Comparison of ENCODE assay signal across 27 mouse cellular contexts in the genomic region with DNA sequence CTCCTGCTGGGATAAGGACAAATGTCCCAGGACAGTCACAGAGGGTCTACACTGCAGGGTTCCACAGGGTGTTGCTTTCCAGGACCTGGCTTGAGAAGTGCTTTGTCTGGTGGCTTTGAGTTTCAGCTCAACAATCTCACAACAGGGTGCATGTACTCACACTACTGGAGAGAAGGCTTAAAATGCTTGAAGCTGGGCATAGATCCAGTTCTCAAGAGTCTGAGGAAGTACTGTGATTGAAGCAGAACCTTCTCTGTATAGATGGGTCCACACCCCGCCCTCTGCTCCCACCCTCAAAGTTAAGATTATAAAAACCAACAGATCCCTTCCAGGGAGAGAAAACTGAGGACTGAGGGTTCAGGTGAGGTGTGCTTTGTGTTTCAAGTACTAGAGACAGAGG. TPM values are rescaled to one million over a fixed set of nuclear protein-coding genes. Genes with fewer than 3 reads are reported as not detected.
DNase-seq lines count a peak whose midpoint lies in the region; ATAC-seq and TF ChIP-seq lines count a peak whose summit lies in the region.
"Had no signal": no experiment of that assay in that cellular context is flagged by ENCODE, and none has a peak within 500 bp of the region (broad histone marks: within the 10 kb centered on the region; RNA-seq: fewer than 3 reads in every experiment).

No protein-coding gene starts in this region.

- peak overlapping the region; percentile 18 for H3K9ac ChIP-seq in heart, embryonic 14.5 days (ENCODE audit: low read length)
- H3K9ac ChIP-seq in lung, embryonic 14.5 days = no peak overlapping the region
- H3K9ac ChIP-seq in lung, postnatal 0 days (replicated peaks; ENCODE audit: low read depth) = no peak overlapping the region
- H3K9ac ChIP-seq: embryonic facial prominence, embryonic 12.5 days; kidney, embryonic 15.5 days; limb, embryonic 15.5 days; liver, embryonic 14.5 days had no signal

- 40% methylated on average over 1 of the region's 1 CpGs for WGBS in heart, embryonic 14.5 days
- WGBS in lung, embryonic 14.5 days = 70% methylated on average over 1 of the region's 1 CpGs
- WGBS in lung, adult 2 months = 68% methylated on average over 1 of the region's 1 CpGs
- WGBS in lung, postnatal 0 days = 65% methylated on average over 1 of the region's 1 CpGs

- no peaks in the 10 kb centered on the region for H3K9me3 ChIP-seq in heart, embryonic 14.5 days (ENCODE audit: control insufficient read depth, low read length)
- no peaks in the 10 kb centered on the region for H3K9me3 ChIP-seq in lung, embryonic 14.5 days (ENCODE audit: low read depth, low read length)
- no peaks in the 10 kb centered on the region for H3K9me3 ChIP-seq in lung, postnatal 0 days (ENCODE audit: low read length)
- H3K9me3 ChIP-seq: embryonic facial prominence, embryonic 12.5 days; kidney, embryonic 15.5 days; limb, embryonic 15.5 days had no signal

- 0 out of 2 replicates have a peak overlapping the region, but pooled peaks have one; percentile 14 for H3K4me2 ChIP-seq in heart, embryonic 14.5 days (ENCODE audit: low read length)
- H3K4me2 ChIP-seq in lung, embryonic 14.5 days = no peak overlapping the region
- H3K4me2 ChIP-seq in lung, postnatal 0 days (replicated peaks; ENCODE audit: low read depth, low read length) = no peak overlapping the region
- H3K4me2 ChIP-seq: embryonic facial prominence, embryonic 12.5 days; kidney, embryonic 15.5 days; limb, embryonic 15.5 days had no signal

- H3K27ac ChIP-seq in heart, embryonic 14.5 days (replicated peaks in 1 of 2; ENCODE audit: control insufficient read depth in 1 of 2, insufficient read depth in 1 of 2, low read depth in 2 of 2, low read length in 2 of 2) = peak overlapping the region; percentile 75 to 94
- peak overlapping the region; percentile 60 for H3K27ac ChIP-seq in lung, embryonic 14.5 days (ENCODE audit: low read depth)
- no peak overlapping the region for H3K27ac ChIP-seq in lung, postnatal 0 days (ENCODE audit: low read length)
- H3K27ac ChIP-seq: embryonic facial prominence, embryonic 12.5 days; hindbrain, postnatal 0 days; kidney, embryonic 15.5 days; limb, embryonic 15.5 days; liver, embryonic 14.5 days; macrophage had no signal

- TF ChIP-seq POLR2A in lung, adult 2 months (IDR thresholded peaks at IDR 0.05; ENCODE audit: borderline replicate concordance, extremely low read depth, low read depth, low read length) = no peak

- H3K4me1 ChIP-seq in heart, embryonic 14.5 days (ENCODE audit: control insufficient read depth in 2 of 2, insufficient read depth in 2 of 2, low read length in 2 of 2) = peaks cover 61 to 75% of the 10 kb centered on the region in 2 experiments
- H3K4me1 ChIP-seq in lung, embryonic 14.5 days (ENCODE audit: insufficient read depth) = 0 out of 2 replicates have a peak, but pooled peaks cover 7% of the 10 kb centered on the region
- no peaks in the 10 kb centered on the region; the same call in 1 of the 2 replicates for H3K4me1 ChIP-seq in lung, adult 2 months (ENCODE audit: control insufficient read depth, insufficient read depth, low read length)
- no peaks in the 10 kb centered on the region for H3K4me1 ChIP-seq in lung, postnatal 0 days (ENCODE audit: insufficient read depth, low read depth, low read length)
- H3K4me1 ChIP-seq: embryonic facial prominence, embryonic 12.5 days had no signal

- H3K36me3 ChIP-seq in heart, embryonic 14.5 days (ENCODE audit: control insufficient read depth, insufficient read depth, low read length) = no peaks in the 10 kb centered on the region
- no peaks in the 10 kb centered on the region for H3K36me3 ChIP-seq in lung, embryonic 14.5 days (ENCODE audit: insufficient read depth)
- no peaks in the 10 kb centered on the region for H3K36me3 ChIP-seq in lung, postnatal 0 days (ENCODE audit: insufficient read depth, low read length)
- H3K36me3 ChIP-seq: embryonic facial prominence, embryonic 12.5 days had no signal

- no peak for TF ChIP-seq CTCF in lung, embryonic 14.5 days (IDR thresholded peaks at IDR 0.05; ENCODE audit: low read depth)
- TF ChIP-seq CTCF in lung, adult 2 months (IDR thresholded peaks at IDR 0.05; ENCODE audit: insufficient read depth, low read length) = no peak
- no peak for TF ChIP-seq CTCF in lung, postnatal 0 days (IDR thresholded peaks at IDR 0.05)

- no peak for TF ChIP-seq EP300 in lung, postnatal 0 days (IDR thresholded peaks at IDR 0.05)

- H3K27me3 ChIP-seq in heart, embryonic 14.5 days (ENCODE audit: control insufficient read depth, insufficient read depth, low read length) = no peaks in the 10 kb centered on the region
- H3K27me3 ChIP-seq in lung, embryonic 14.5 days (ENCODE audit: insufficient read depth, low read length) = no peaks in the 10 kb centered on the region
- H3K27me3 ChIP-seq in lung, postnatal 0 days (replicated peaks; ENCODE audit: insufficient read depth, low read length) = no peaks in the 10 kb centered on the region
- H3K27me3 ChIP-seq: embryonic facial prominence, embryonic 12.5 days; kidney, embryonic 15.5 days; limb, embryonic 15.5 days had no signal

- DNase-seq in heart, postnatal 36 days = no peak
- peak; percentile 63 for DNase-seq in lung, embryonic 14.5 days
- DNase-seq in lung, adult 2 months = no peak
- DNase-seq in lung, postnatal 0 days (ENCODE audit: low spot score) = peak; percentile 82
- no peak for DNase-seq in spleen, postnatal 36 days (ENCODE audit: low spot score in 2 of 2)
- DNase-seq in B cell, adult 2 months = no peak
- DNase-seq: adrenal gland, adult 8-10 months; cerebellum, adult 2 months; cerebellum, postnatal 25 days; gastrocnemius, postnatal 36 days; kidney, adult 11 months; kidney, postnatal 36 days; layer of hippocampus, adult 9-11 months; right cerebral cortex, postnatal 4 days; thymus, adult 2 months; thymus, postnatal 4 days had no signal

- intact Hi-C loops in heart, postnatal 36 days (cut with DNase I) = no loop called here

- ATAC-seq in heart, embryonic 14.5 days (ENCODE audit: insufficient number of reproducible peaks, insufficient read depth, low FRiP score, low read depth) = no peak
- no peak for ATAC-seq in lung, embryonic 14.5 days (ENCODE audit: insufficient read depth)
- ATAC-seq in lung, postnatal 0 days = peak; percentile 77
- ATAC-seq: activated CD4-positive, CD25-positive, alpha-beta regulatory T cell, adult 4 months; hindbrain, postnatal 0 days; midbrain, embryonic 16.5 days had no signal

- no peak overlapping the region for H3K4me3 ChIP-seq in heart, embryonic 14.5 days (ENCODE audit: control insufficient read depth in 1 of 2, insufficient read depth in 1 of 2, low read depth in 1 of 2, low read length in 2 of 2)
- no peak overlapping the region for H3K4me3 ChIP-seq in lung, embryonic 14.5 days (ENCODE audit: low read depth, low read length)
- no peak overlapping the region for H3K4me3 ChIP-seq in lung, adult 2 months (replicated peaks; ENCODE audit: extremely low read depth, low read depth, low read length)
- H3K4me3 ChIP-seq in lung, postnatal 0 days (ENCODE audit: low read depth, low read length) = no peak overlapping the region
- H3K4me3 ChIP-seq: embryonic facial prominence, embryonic 12.5 days; kidney, embryonic 15.5 days; limb, embryonic 15.5 days had no signal

RNA-seq across cellular contexts. Expression of a gene that starts 35.6 kb away (rescaled TPM):
- 0.55 and 1.8 TPM in 2 replicates for polyA plus RNA-seq in heart, embryonic 14.5 days (2014; fragmentation: Nextera tagmentation; extraction: Ambion mirVana)
- 1 to 10 TPM; 1.4 to 2.4 TPM for total RNA-seq in heart, postnatal 36 days (2021)
- 0.20 and 0.75 TPM in 2 replicates for polyA plus RNA-seq in lung, embryonic 14.5 days (2014; fragmentation: Nextera tagmentation; extraction: Ambion mirVana)
- 0.17 and 0.18 TPM in 2 replicates for polyA plus RNA-seq in lung, adult 2 months (2012; rRNA removed)
- polyA plus RNA-seq in lung, postnatal 0 days (2015; fragmentation: Nextera tagmentation; extraction: Ambion mirVana) = 0.17 and 0.37 TPM in 2 replicates
- total RNA-seq: gastrocnemius, adult 18-20 months; gastrocnemius, postnatal 36 days had no signal
- polyA plus RNA-seq: activated CD4-positive, CD25-positive, alpha-beta regulatory T cell, adult 4 months; forebrain, embryonic 11.5 days; liver, embryonic 14.5 days; macrophage had no signal

RNA-seq across cellular contexts. Expression of a gene that starts 47.6 kb away (rescaled TPM):
- 19.0 and 21.6 TPM in 2 replicates for polyA plus RNA-seq in heart, embryonic 14.5 days (2014; fragmentation: Nextera tagmentation; extraction: Ambion mirVana)
- 1 to 10 TPM; 4.8 to 7.1 TPM for total RNA-seq in heart, postnatal 36 days (2021)
- 23.6 and 25.0 TPM in 2 replicates for polyA plus RNA-seq in lung, embryonic 14.5 days (2014; fragmentation: Nextera tagmentation; extraction: Ambion mirVana)
- 15.4 and 16.7 TPM in 2 replicates for polyA plus RNA-seq in lung, adult 2 months (2012; rRNA removed)
- polyA plus RNA-seq in lung, postnatal 0 days (2015; fragmentation: Nextera tagmentation; extraction: Ambion mirVana) = 11.5 and 12.6 TPM in 2 replicates

RNA-seq across cellular contexts. Expression of a gene that starts 58.3 kb away (rescaled TPM):
- 0.66 and 0.70 TPM in 2 replicates for polyA plus RNA-seq in heart, embryonic 14.5 days (2014; fragmentation: Nextera tagmentation; extraction: Ambion mirVana)
- total RNA-seq in heart, postnatal 36 days (2021) = under 1 TPM; 0.19 to 0.43 TPM
- 0.61 and 0.70 TPM in 2 replicates for polyA plus RNA-seq in lung, embryonic 14.5 days (2014; fragmentation: Nextera tagmentation; extraction: Ambion mirVana)
- polyA plus RNA-seq in lung, adult 2 months (2012; rRNA removed) = 0.03 and 0.04 TPM in 2 replicates
- polyA plus RNA-seq in lung, postnatal 0 days (2015; fragmentation: Nextera tagmentation; extraction: Ambion mirVana) = 0.26 and 0.43 TPM in 2 replicates
- total RNA-seq: gastrocnemius, adult 18-20 months; gastrocnemius, postnatal 36 days had no signal
- polyA plus RNA-seq: activated CD4-positive, CD25-positive, alpha-beta regulatory T cell, adult 4 months; macrophage had no signal

Comparison
In these comparisons a context has a peak if more than half of its experiments do, and no peak if none do; other contexts are left out.
1. DNase-seq: peak in lung, embryonic 14.5 days (single experiment) and lung, postnatal 0 days (single experiment); none in heart, postnatal 36 days (0 of 2), lung, adult 2 months (single experiment), spleen, postnatal 36 days (0 of 2) and B cell, adult 2 months (0 of 2).